Mouse (Mus musculus) kidney, adult 2 months (tissue): ENCODE measurements around the gene Ccdc189.

Experiments used
- CTCF ChIP-seq: fragments of 200-500 bp; conservative IDR thresholded peaks from 2 replicates; pipeline ENCODE4 v1.5.1; 2011; ENCODE audit warnings: low read depth, mild to moderate bottlenecking, control low read depth, low read length, moderate library complexity, mixed read lengths; ENCODE audit not compliant: insufficient read depth, insufficient read length
- POLR2A ChIP-seq: fragments of 200-500 bp; IDR thresholded peaks from one replicate; pipeline ENCODE4 v1.6.1; 2011; ENCODE audit warnings: low read depth, low read length, control low read depth

- TF ChIP-seq CTCF (no peak), POLR2A (no peak)
Measured at GRCm38 (mm10) chr7:127626471-127626870, 38.1 kb upstream of the Ccdc189 start.
